Comparison of ENCODE assay signal across 11 mouse cellular contexts in the genomic region with DNA sequence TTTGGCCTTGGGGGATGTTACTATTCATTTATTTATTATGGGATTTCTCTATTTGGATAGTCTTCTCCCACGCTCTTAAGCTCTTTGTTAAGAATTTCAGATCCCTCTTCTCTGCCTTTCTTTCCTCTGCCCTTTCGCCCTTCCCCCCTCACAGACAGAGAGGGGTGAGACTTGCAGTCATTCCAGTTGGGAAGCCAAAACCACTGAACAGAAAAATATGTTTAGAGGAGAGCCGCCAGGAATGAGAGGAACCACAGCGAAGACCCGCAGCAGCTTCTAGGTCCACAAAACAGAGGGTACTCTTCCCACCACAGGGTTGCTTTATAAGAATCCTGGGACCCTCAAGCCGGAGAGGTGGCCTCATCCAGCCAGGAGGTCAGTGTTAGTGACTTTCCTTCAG. TPM values are rescaled to one million over a fixed set of nuclear protein-coding genes. Genes with fewer than 3 reads are reported as not detected.
"Had no signal": no experiment of that assay in that cellular context is flagged by ENCODE, and none has a peak within 500 bp of the region (broad histone marks: within the 10 kb centered on the region; RNA-seq: fewer than 3 reads in every experiment).

No protein-coding gene starts in this region.

- H3K9ac ChIP-seq: liver, embryonic 14.5 days; midbrain, embryonic 15.5 days; neural tube, embryonic 13.5 days had no signal

- H3K27me3 ChIP-seq: midbrain, embryonic 15.5 days; neural tube, embryonic 13.5 days had no signal

- H3K27ac ChIP-seq: liver, embryonic 14.5 days; midbrain, embryonic 10.5 days; neural tube, embryonic 13.5 days; stomach, postnatal 0 days had no signal

- H3K4me2 ChIP-seq: neural tube, embryonic 13.5 days had no signal

- ATAC-seq: intestine, postnatal 0 days; midbrain, embryonic 15.5 days had no signal

- H3K36me3 ChIP-seq: midbrain, embryonic 10.5 days; midbrain, embryonic 15.5 days; neural tube, embryonic 13.5 days had no signal

- H3K9me3 ChIP-seq: midbrain, embryonic 10.5 days; midbrain, embryonic 15.5 days; neural tube, embryonic 13.5 days had no signal

- DNase-seq: kidney, adult 9 months; kidney, postnatal 14 days; lung, adult 18-20 months; lung, postnatal 4 days; thymus, postnatal 14 days had no signal

- H3K4me3 ChIP-seq: midbrain, embryonic 10.5 days; midbrain, embryonic 15.5 days; neural tube, embryonic 13.5 days had no signal

RNA-seq across cellular contexts. Expression of gene Isg20, which starts 41.4 kb away (rescaled TPM):
- polyA plus RNA-seq: neural tube, embryonic 13.5 days had no signal
